ENCODE assay signal across 8 mouse cellular contexts in genomic region chr9:110665912-110666311, GRCm38 (mm10). TPM values are rescaled to one million over a fixed set of nuclear protein-coding genes. Genes with fewer than 3 reads are reported as not detected.
A peak's percentile ranks its signal among the peaks of the same experiment; 100 is the strongest.
DNase-seq lines count a peak whose midpoint lies in the region; ATAC-seq and TF ChIP-seq lines count a peak whose summit lies in the region.

No protein-coding gene starts in this region.

- no peak for TF ChIP-seq CTCF in G1E (IDR thresholded peaks at IDR 0.05; ENCODE audit: low read depth, low read length)

- peak; percentile 55 for DNase-seq in embryo, embryonic 10 days (ENCODE audit: low spot score)
- DNase-seq in embryo, embryonic 9.5 days (ENCODE audit: extremely low spot score) = no peak
- peak; percentile 82 for DNase-seq in G1E (ENCODE audit: low spot score)
- DNase-seq in urinary bladder, postnatal 14 days (ENCODE audit: low spot score) = no peak
- DNase-seq in urinary bladder, postnatal 25 days (ENCODE audit: low spot score) = no peak

- peak overlapping the region; percentile 39 for H3K4me2 ChIP-seq in heart, embryonic 15.5 days
- peak overlapping the region; percentile 23 for H3K4me2 ChIP-seq in lung, embryonic 16.5 days (ENCODE audit: low read depth, low read length)
- peak overlapping the region; percentile 13; the same call in 1 of the 2 replicates for H3K4me2 ChIP-seq in stomach, embryonic 15.5 days

- peak overlapping the region; percentile 64 for H3K27ac ChIP-seq in heart, embryonic 15.5 days
- H3K27ac ChIP-seq in lung, embryonic 16.5 days (ENCODE audit: low read length) = peak overlapping the region; percentile 74
- H3K27ac ChIP-seq in stomach, embryonic 15.5 days = peak overlapping the region; percentile 54; the same call in 1 of the 2 replicates

- H3K4me1 ChIP-seq in G1E (ENCODE audit: insufficient read depth, low read depth, low read length) = peaks cover 92% of the 10 kb centered on the region
- peaks cover 67% of the 10 kb centered on the region for H3K4me1 ChIP-seq in heart, embryonic 15.5 days (replicated peaks)
- peaks cover 30% of the 10 kb centered on the region for H3K4me1 ChIP-seq in lung, embryonic 16.5 days (replicated peaks; ENCODE audit: control insufficient read depth, insufficient read depth, low read length)
- H3K4me1 ChIP-seq in stomach, embryonic 15.5 days = peaks cover 11% of the 10 kb centered on the region; the same call in 1 of the 2 replicates

- WGBS in heart, embryonic 15.5 days = 18% methylated on average over 4 of the region's 4 CpGs
- WGBS in lung, embryonic 16.5 days = 18% methylated on average over 4 of the region's 4 CpGs
- 26% methylated on average over 4 of the region's 4 CpGs for WGBS in stomach, embryonic 15.5 days

- peak; percentile 71 for ATAC-seq in G1E (ENCODE audit: extremely low read depth, insufficient number of reproducible peaks, low FRiP score, poor library complexity, severe bottlenecking)
- peak; percentile 61; the same call in 1 of the 2 replicates for ATAC-seq in heart, embryonic 15.5 days (replicated peaks; ENCODE audit: insufficient number of reproducible peaks, insufficient read depth, low FRiP score, low read depth)
- peak; percentile 65 for ATAC-seq in lung, embryonic 16.5 days (ENCODE audit: low read depth)
- peak; percentile 77 for ATAC-seq in stomach, embryonic 15.5 days (ENCODE audit: insufficient read depth, low FRiP score, low read depth)

- H3K9me3 ChIP-seq in G1E (replicated peaks) = no peaks in the 10 kb centered on the region
- H3K9me3 ChIP-seq in heart, embryonic 15.5 days (replicated peaks) = no peaks in the 10 kb centered on the region
- no peaks in the 10 kb centered on the region for H3K9me3 ChIP-seq in lung, embryonic 16.5 days (ENCODE audit: control insufficient read depth, low read length)
- no peaks in the 10 kb centered on the region for H3K9me3 ChIP-seq in stomach, embryonic 15.5 days

- peak overlapping the region; percentile 69; the same call in 1 of the 2 replicates for H3K4me3 ChIP-seq in G1E (ENCODE audit: low read depth, low read length)
- H3K4me3 ChIP-seq in heart, embryonic 15.5 days = no peak overlapping the region
- H3K4me3 ChIP-seq in lung, embryonic 16.5 days (ENCODE audit: low read length) = no peak overlapping the region
- H3K4me3 ChIP-seq in stomach, embryonic 15.5 days (replicated peaks) = no peak overlapping the region

- H3K36me3 ChIP-seq in G1E (replicated peaks) = peaks cover 42% of the 10 kb centered on the region
- no peaks in the 10 kb centered on the region for H3K36me3 ChIP-seq in heart, embryonic 15.5 days
- no peaks in the 10 kb centered on the region for H3K36me3 ChIP-seq in lung, embryonic 16.5 days (ENCODE audit: control insufficient read depth, insufficient read depth, low read length)
- no peaks in the 10 kb centered on the region for H3K36me3 ChIP-seq in stomach, embryonic 15.5 days

- no peak overlapping the region for H3K9ac ChIP-seq in heart, embryonic 15.5 days
- peak overlapping the region; percentile 31 for H3K9ac ChIP-seq in lung, embryonic 16.5 days (ENCODE audit: low read length)
- no peak overlapping the region for H3K9ac ChIP-seq in stomach, embryonic 15.5 days

- H3K27me3 ChIP-seq in G1E (ENCODE audit: insufficient read depth, low read length) = no peaks in the 10 kb centered on the region
- no peaks in the 10 kb centered on the region for H3K27me3 ChIP-seq in heart, embryonic 15.5 days
- no peaks in the 10 kb centered on the region for H3K27me3 ChIP-seq in lung, embryonic 16.5 days (ENCODE audit: control insufficient read depth, insufficient read depth, low read depth, low read length)
- H3K27me3 ChIP-seq in stomach, embryonic 15.5 days (replicated peaks) = no peaks in the 10 kb centered on the region

RNA-seq across cellular contexts. Expression of gene Ccdc12, which starts 9.6 kb away (rescaled TPM):
- total RNA-seq in G1E (2014; fragmentation: Nextera tagmentation) (36.2 TPM in 2 replicates), G1E (2017) (202 and 222 TPM in 2 replicates)
- 331 and 365 TPM in 2 replicates for polyA plus RNA-seq in G1E (2012)
- polyA plus RNA-seq in heart, embryonic 15.5 days (2015; fragmentation: Nextera tagmentation; extraction: Ambion mirVana) = 130 and 138 TPM in 2 replicates
- polyA plus RNA-seq in lung, embryonic 16.5 days (2015; fragmentation: Nextera tagmentation; extraction: Ambion mirVana) = 160 and 167 TPM in 2 replicates
- 146 and 160 TPM in 2 replicates for polyA plus RNA-seq in stomach, embryonic 15.5 days (2015; fragmentation: Nextera tagmentation; extraction: Ambion mirVana)

RNA-seq across cellular contexts. Expression of gene Nbeal2, which starts 12.0 kb away (rescaled TPM):
- total RNA-seq in G1E (2014; fragmentation: Nextera tagmentation) (26.1 and 37.4 TPM in 2 replicates), G1E (2017) (28.1 and 32.5 TPM in 2 replicates)
- polyA plus RNA-seq in G1E (2012) = 56.7 and 64.7 TPM in 2 replicates
- polyA plus RNA-seq in heart, embryonic 15.5 days (2015; fragmentation: Nextera tagmentation; extraction: Ambion mirVana) = 1.8 and 4.2 TPM in 2 replicates
- polyA plus RNA-seq in lung, embryonic 16.5 days (2015; fragmentation: Nextera tagmentation; extraction: Ambion mirVana) = 5.0 and 6.9 TPM in 2 replicates
- 6.2 and 6.9 TPM in 2 replicates for polyA plus RNA-seq in stomach, embryonic 15.5 days (2015; fragmentation: Nextera tagmentation; extraction: Ambion mirVana)

RNA-seq across cellular contexts. Expression of gene Nradd, which starts 41.7 kb away (rescaled TPM):
- total RNA-seq in G1E (2014; fragmentation: Nextera tagmentation) (1.3 TPM in 1 of 2 replicates, not detected in the other), G1E (2017) (5.8 and 7.3 TPM in 2 replicates)
- polyA plus RNA-seq in G1E (2012) = 1.8 and 2.2 TPM in 2 replicates
- 17.7 and 22.9 TPM in 2 replicates for polyA plus RNA-seq in heart, embryonic 15.5 days (2015; fragmentation: Nextera tagmentation; extraction: Ambion mirVana)
- 47.4 and 49.8 TPM in 2 replicates for polyA plus RNA-seq in lung, embryonic 16.5 days (2015; fragmentation: Nextera tagmentation; extraction: Ambion mirVana)
- polyA plus RNA-seq in stomach, embryonic 15.5 days (2015; fragmentation: Nextera tagmentation; extraction: Ambion mirVana) = 28.5 and 30.5 TPM in 2 replicates

Comparison
In these comparisons a context has a peak if more than half of its experiments do, and no peak if none do; other contexts are left out.
1. DNase-seq: peak in embryo, embryonic 10 days (single experiment) and G1E (single experiment); none in embryo, embryonic 9.5 days (single experiment), urinary bladder, postnatal 14 days (single experiment) and urinary bladder, postnatal 25 days (single experiment).
2. Peak in every context shown above with its lines, with median percentiles within 50 percentile points of each other: ATAC-seq, H3K27ac ChIP-seq and H3K4me2 ChIP-seq.